Mouse (Mus musculus) lung, postnatal 10 days (tissue): ENCODE results near the gene Anks1b.

Experiments used
- DNase-seq: peaks from one replicate; pipeline ENCODE4 v3.0.0; 2021

Gene Anks1b

DNA sequence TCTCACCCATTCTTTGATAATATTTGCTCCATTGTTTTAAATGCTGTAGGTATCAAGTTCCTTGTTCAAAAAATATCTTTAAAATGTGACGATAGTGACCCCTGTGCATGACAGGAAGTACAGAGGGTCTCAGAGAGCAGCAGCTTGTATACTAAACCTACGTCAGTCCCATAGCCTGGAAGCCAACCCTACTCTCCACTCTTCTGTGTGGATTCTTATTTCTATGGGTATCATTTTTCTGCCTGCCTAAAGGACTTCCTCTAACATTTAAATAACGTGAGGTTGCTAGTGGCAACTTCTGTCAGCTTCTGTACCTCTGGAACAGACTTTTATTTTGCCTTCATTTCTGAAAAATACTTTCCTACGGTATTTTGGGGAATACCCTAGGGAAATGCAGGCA lies 812.1 kb downstream of the Anks1b start:
- DNase-seq = no peak

DNA sequence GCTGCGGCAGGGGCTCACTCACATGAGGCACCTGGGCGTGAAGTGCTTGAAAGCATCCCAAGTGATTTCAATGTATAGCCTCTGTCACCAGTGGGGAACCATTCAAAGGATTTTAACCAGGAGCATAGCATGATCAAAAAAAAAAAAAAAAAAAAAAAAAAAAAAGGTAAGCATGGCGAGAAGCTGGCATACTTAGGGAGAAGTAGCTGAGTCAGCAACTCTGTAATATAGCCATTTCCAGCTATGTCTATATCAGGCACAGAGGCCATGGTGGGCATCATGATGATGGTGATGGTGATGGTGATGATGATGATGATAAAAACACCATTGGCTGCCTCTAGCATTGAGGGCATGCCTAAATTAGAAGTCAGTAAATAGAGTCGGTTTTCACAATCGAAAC lies 814.8 kb downstream of the Anks1b start:
- no peak for DNase-seq

DNA sequence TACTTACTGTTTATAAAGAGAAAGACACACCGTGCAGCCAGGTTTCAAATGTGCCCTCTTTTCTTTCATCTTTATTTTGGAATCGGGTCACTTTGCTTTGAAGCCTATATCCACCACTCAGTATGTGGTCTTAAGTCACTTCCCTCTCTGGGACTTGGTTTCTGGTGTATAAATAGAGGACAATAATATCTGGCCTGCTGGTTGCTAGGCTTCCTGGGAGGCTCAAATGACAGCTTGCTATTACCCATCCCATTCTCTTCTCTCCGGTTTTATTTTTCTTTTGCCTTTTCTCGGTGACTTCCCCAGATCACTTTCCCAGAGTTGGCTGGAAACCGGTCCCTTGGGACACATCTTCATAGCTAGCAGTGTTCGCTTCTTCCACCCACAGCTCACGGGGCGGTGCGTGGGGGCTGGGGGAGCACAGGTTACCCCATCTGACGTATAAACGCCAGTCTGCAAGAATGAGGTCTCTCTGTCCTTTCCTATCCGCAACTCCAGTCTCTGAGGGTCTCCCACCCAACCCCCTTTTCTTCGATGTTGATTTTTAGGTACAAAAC lies 815.5 kb downstream of the Anks1b start:
- no peak for DNase-seq

DNA sequence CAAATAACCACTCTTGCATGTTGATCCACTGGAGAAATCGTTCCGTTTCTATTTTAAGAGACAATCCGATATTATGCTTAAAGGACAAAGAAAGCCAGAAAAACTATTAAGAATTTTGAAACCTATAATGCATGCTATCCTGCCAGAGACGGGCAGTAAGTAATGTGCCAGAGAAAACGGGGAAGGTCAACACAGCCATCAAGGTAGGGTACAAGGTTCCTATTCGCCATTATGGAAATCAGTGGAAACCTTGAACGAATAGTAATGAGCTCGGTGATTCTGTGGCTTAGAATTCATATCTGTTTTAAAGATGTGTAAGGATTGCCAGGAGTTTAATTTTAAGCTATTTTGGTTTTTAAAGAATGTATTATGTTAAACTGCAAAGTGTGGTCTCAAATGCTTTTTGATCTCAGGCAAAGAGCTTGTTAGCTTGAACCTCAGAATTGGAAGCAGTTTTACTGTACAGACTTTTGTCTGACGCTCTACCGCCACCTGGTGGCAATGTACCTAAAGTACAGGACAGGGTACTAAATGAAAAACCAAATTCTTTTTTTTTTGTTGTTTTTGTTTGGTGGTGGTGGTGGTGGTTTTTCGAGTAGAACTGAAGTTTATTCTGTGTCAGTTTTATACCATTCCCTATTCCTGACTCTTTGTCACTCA lies 816.7 kb downstream of the Anks1b start:
- DNase-seq = peak; percentile 54

DNA sequence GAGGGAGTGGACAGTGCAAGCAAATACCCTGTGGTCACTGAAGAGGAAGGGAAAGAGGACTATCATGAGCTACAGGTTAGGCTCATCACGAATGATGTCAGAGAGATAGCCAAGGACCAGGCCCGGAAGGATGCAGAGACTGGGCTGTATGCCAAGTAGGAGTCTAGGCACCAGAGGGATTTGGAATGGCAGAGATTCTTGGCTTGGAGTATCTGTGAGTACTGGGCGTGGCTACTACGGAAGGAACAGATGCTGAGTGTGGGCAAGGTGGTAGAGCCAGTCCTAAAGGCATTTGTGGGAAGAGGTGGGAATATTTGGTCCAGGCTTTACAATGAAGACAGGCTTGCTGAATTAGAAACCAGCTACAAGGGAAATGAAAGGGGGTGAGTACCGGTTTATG lies 823.4 kb downstream of the Anks1b start:
- no peak for DNase-seq

DNA sequence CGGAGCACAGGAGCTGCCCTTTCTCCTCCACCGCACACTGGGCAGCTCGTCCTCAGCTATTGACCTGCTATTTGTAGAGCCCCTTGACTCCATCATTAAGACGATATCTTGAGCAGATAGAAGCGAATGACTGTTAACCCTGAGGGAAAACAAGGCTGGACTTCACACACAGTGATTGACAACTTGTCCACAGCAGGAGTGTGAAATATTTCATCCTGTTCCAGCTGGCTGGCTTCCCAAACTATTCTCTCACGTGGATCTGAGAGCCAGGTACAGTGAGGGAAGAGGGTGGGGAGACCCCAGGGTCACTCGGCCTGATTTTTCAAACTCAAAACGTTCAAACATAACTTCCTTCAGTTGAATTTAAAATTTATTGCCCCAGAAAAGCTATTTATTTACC lies 824.1 kb downstream of the Anks1b start:
- no peak for DNase-seq

DNA sequence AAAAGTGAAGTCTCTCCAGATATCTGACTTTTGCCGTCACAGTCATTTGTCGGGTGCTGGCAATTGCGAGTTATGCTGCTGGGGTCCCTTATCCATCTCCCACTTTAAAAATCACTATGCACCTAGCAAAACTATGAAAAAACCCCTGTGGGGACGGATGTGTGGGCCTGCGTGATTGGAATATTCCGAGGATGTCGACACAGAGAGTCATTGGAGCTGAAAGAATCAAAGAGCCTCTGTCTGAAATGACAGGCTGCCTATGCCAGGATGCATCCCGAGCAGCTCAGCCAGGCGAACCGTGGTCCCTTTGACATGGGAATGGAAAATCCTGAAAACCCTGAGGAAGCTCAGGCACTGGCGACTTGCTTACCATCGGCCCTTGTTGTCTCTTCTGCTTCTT lies 825.9 kb downstream of the Anks1b start:
- no peak for DNase-seq

DNA sequence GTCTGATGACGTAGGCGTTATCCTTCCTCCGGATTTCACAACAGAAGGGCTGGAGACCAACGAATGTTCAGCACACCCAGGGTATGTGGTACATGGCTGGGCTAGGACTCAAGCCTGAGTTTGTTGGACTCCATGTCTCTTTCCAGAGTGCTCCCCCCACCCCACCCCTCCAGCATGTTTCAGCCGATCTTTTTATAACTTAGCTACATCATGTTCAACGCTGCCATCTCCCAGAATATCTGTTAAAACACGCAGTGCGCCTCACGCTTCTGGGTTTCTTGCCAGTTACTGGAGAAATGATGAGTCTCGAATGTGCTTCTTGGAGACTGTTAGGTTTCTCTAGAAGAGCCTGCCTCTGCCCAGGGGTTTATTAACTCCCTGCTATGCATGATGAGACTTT lies 831.3 kb downstream of the Anks1b start:
- DNase-seq = no peak

DNA sequence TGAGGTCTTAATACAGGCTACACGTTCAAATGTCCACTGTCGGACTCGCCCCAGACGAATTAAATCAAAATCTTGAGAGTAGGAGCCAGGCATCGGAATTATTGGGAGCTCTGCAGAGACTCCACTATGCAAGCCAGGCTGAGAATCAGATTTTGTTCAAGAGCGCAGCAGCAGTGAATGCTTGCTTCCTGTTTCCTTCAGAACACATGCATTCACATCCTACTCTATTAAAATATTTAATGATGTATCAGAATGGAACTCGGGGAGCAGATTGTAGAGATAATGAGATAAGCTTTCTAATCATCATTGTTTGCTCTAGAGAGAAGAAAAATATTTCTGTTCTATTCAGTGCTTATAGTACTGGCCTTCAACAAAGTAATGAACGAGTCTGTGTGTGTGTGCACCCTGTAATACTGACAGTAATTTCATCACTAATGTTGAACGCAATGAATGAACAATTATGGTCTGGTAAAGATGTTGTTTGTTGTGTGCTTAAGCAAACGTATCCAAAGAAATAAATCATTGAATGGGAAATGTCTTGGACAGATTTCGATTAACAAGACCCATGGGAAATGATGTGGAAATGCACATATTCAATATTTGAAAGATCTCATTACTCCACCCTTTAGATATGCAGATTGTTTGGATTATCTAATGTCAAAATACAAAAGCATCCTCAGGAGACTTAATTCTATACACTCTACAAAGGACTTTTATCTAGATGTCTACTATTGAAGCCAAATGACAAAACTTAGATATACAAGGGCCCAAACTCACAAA lies 835.7 kb downstream of the Anks1b start:
- no peak for DNase-seq

DNA sequence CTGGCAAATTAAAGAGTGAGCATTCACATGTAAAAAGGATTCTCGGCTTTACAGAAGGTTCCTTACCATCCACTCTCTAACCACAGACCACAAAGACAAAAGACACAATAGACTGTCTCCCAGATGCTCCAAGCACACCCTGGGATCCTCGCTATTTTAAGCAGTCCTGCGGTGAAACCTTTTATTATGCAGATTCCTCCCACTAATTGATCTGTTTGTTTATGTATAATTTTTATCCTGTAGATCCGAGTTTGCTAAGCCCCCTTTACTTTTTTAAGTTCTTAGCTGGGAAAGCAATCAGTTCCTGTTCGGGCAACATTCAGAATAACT lies 836.3 kb downstream of the Anks1b start:
- DNase-seq = no peak

DNA sequence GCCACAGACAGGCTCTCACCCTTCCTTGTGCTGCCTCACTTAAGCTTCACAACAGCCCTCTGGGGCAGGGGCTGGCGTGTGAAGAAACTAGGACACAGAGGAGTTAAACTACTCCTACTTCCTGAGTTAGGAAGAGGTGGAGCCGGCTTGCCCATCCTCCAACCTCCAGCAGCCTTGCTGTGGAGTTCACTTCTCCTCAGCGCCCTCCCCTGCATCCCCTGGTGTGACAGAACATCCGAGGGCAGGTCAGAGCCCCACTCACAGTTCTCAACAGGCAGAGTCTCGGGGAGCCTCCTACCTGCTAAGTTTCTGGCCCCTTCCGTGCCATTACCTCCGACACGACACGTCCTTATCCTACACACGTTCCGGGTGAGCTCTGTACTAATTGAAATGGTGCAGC lies 844.7 kb downstream of the Anks1b start:
- no peak for DNase-seq

DNA sequence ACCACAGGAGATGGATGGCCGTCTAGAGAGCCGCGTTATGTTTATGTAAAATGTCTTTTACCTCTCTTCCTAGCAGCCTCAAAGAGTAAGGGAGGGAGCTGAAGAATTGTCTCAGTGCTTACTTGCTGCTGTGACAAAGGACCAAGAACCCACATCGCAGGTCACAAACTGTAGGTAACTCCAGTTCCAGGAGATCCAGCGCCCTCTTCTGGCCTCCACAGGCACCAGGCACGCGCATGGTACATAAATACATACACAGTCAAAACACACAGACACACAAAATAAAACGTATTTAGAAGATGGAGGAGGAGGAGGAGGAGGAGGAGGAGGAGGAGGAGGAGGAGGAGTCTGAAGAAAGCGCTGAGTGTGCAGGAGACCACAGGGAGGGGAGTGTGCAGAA lies 845.4 kb downstream of the Anks1b start:
- DNase-seq = no peak

DNA sequence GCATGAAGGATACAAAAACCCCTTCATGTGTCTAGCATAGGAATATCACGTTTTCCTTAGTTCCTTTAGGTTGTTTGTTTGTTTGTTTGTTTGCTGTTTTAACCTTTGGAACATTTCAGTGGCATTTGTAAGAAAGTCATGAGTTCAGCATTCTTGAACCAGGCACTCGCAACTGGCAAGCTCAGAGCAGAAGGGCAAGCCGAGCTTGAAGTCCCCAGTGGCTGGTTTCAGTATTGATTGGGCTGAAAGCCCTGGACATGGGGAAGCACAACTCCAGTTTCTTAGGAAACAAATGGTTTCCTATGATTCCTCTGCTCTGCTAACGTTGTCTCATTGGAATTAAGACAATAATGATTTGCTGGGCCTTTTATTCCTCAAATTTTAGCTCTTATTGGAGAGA lies 846.7 kb downstream of the Anks1b start:
- DNase-seq = no peak

DNA sequence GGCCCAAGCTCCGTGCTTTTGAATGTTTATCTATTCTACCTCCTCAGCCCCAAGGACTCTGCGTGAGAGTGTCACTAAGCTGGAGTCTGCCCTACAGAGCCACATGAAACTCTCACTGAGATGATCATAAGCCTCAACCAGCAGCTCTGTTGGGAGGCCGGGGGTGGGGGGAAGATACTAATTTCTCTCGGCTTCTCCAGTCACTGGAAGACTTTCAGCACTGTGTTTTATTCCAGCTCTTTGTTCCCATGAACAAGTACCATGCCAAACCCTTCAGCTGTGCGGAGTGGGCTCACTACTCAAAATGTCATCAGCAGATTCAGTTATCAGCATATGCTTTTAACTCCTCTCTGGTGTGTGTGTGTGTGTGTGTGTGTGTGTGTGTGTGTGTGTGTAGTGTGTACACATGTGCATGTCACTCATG lies 849.8 kb downstream of the Anks1b start:
- DNase-seq = no peak

DNA sequence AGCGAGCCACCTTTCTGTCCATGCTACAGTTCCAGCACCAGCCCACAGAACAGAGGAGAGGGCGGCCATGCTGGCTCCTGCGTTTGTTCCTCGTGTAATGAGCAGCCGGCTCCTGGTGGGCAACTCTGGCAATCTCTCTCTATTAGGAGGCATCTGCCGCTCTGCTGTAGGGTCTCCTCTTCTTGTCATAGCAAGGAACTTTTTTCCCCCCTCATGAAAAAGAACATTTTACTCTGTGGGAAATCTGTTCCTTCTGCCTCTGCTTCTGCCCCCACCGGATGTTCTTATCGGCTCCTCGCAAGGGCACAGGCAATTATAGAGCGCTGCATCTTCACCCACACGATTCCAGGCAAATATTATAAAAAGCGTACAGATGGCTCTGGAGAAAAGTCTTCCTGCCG lies 850.6 kb downstream of the Anks1b start:
- no peak for DNase-seq

DNA sequence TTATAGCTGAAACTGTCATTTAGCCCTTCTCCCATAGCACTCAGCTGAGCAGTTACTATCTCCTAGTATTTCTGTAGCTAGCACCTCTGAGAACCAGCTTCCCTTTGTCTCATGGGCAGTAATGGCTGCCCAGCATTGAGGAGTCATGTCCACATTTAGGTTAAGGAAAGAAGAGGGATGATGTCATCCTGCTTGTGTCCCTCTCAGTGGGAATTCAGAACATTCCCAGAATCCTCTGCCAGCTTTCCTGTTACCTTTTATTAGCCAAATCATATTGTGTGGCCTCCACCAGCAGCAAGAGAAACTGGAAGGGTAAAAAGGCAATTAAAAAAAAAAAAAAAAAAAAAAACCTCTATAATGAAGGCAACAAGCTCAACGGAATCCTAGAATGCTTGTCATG lies 851.6 kb downstream of the Anks1b start:
- no peak for DNase-seq

DNA sequence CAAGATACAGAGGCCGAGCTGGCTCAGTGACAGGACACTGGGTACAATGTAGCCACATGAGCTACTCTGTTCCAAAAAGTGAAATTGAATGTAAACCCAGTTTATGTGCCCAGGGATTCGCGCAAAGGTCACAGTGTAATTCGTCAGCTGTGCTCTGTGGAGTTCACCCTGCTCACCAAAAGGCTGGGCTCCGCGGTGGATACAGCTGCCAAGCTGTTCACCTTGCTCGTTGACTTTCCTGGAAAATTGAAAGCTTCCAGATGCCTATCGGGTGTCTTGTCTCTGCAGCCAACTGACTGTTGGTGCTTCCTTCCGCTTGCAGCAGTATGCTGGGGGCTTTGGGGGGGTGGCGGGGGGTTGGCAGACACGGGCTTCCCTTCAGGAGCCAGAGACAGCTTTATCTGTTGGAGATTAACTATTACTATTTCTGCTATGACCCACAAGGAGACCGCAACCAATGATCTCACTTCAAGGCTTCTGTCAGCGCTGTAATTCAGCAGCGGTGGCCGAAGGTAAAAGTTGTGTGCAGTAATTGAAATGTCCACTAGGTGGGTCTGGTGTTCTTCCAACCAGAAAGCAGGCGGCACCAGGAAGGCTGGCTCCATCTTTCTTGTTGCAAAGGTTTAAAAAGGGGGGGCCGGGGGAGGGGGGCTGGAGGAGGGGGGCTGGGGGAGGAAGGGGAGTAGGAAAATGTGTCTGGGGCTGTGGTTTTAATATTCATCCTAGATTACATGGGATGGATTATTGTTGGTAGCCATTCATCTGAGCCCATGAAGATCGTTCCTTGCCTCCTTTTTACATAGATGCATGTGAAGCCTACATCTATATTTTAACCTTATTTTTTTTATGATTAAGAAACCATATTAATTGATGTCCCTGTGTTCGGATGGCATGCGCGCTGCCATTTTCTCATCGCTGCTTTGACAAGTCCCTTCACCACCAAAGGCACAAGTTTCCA lies 855.4 kb downstream of the Anks1b start:
- DNase-seq = peak; percentile 73

DNA sequence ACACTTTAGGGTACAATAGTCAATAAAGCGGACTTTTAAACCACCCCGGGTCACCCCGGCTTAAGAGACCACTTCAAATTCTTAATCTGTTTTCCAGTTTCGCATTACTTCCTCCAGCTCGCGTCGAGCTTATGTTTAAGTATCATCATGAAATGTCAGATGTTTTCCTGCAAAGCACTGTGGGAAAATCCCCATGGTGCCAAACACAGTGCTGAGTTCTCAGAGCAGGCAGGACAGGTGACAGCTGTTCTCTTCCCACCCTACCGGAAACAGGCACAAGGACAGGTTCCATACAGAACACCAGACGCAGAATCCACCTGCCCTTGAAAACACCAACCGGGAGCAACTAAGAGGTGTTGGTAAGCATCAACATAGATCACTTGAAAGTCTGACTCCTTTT lies 856.2 kb downstream of the Anks1b start:
- no peak for DNase-seq

DNA sequence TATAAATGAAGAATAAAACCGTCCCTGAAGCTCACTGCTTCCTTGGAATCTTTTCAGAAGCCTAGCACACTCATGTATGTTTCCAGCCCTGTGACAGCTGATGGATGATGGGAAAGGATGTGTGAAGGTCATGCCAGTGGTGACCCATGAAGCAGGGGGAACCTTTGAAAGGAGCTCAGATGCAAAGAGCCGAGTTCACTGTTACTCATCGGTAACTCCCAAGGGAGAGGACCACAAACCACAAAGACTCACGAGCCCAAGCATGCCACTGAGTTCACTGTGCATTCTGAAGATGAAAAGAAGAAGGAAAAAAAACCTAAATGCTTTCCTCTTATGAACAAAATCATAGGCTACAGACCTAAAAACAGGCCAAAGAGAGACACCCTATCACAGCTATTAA lies 859.5 kb downstream of the Anks1b start:
- no peak for DNase-seq

DNA sequence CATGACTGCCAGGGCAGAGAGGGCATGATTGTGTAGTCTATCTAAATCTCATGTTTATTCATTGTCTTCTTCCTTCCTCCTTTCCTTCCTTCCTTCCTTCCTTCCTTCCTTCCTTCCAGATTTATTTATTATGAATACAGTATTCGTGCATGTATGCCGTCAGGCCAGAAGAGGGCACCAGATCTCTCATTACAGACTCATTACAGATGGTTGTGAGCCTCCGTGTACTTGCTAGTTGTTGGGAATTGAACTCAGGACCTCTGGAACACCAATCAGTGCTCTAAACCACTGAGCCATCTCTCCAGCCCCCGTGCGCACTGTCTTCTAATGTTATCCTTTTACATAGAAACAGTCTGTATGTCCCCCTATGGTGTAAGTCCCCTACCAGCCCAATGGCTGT lies 860.3 kb downstream of the Anks1b start:
- peak; percentile 32 for DNase-seq

DNA sequence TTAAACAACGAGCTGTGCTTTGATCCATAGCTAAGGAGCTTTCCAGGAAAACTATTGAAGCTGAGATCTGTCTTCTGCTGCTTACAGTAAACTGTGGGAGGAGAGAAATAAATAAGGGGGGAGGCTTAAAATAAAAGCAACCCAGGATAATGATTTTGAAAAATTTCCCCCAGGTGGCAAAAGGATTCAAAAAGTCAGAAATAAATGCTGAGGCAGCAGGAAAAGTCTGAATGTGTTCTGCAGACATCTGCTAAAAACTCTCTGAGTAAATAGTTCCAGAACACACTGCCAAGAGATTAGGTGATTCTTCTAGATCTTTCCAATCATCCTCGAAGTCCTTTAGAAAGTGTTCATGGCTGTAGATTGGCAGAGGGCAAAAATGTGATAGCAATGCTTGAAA lies 865.2 kb downstream of the Anks1b start:
- DNase-seq = no peak

DNA sequence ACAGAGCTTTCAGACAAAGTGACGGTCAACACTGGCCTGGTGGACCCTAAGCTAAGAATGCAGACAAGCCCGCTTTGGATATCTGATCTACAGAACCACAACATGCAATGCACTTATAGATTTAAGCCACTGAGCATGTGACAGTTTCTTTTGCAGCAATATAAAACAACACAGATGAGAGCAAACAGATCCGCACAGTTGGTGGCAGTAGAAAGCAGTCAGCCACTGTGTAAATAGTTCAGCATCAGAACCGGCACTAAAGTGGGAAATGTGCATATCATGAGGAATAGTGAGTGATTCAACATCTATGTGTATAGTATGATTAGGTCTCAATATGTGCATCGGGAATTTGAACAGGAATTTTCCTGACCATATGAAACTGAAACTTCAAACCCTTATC lies 867.6 kb downstream of the Anks1b start:
- DNase-seq = no peak

DNA sequence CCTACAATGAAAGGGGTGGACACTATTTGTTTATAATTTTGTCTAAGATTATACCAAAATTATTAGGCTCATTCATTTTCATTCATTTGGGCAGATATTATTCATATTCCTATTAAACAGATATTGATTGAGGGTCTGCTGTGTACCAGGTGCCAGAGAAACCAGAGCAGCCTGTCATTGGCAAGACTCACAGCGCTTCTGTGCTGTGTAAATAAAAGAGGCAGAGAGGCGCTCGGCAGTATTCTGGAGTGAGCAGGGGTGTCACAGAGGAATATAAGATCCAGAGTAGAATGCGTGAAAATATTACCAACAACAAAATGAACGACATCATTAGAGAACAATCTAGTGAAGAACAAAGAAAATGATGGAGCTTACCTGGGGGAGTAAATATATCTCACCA lies 878.6 kb downstream of the Anks1b start:
- DNase-seq = no peak

DNA sequence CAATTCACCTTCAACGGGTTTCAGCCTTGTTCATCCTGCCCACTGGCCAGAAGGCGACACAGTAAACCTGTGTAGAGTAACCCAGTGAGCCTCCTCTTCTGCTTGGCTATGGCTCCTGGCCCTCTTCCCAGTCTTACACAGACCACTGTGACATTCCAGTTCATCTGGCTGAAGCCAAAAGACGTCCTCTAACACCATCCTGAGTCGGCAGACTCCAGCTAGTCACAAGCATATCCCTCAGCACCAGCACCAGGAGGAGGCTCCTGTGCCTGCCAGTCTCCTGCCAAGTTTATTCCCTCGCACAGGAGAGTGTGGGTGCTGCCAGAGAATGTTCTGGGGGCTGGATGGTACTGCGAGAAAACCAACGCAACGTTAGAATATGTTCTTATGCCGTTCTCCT lies 879.8 kb downstream of the Anks1b start:
- no peak for DNase-seq
